Mouse (Mus musculus): Measurements from ENCODE around the gene Phb. TPM values are rescaled to one million over a fixed set of nuclear protein-coding genes. Genes with fewer than 3 reads are reported as not detected.

The Phb gene
- polyA plus RNA-seq, 1 experiment from 2014 or later, result 182 TPM

DNA sequence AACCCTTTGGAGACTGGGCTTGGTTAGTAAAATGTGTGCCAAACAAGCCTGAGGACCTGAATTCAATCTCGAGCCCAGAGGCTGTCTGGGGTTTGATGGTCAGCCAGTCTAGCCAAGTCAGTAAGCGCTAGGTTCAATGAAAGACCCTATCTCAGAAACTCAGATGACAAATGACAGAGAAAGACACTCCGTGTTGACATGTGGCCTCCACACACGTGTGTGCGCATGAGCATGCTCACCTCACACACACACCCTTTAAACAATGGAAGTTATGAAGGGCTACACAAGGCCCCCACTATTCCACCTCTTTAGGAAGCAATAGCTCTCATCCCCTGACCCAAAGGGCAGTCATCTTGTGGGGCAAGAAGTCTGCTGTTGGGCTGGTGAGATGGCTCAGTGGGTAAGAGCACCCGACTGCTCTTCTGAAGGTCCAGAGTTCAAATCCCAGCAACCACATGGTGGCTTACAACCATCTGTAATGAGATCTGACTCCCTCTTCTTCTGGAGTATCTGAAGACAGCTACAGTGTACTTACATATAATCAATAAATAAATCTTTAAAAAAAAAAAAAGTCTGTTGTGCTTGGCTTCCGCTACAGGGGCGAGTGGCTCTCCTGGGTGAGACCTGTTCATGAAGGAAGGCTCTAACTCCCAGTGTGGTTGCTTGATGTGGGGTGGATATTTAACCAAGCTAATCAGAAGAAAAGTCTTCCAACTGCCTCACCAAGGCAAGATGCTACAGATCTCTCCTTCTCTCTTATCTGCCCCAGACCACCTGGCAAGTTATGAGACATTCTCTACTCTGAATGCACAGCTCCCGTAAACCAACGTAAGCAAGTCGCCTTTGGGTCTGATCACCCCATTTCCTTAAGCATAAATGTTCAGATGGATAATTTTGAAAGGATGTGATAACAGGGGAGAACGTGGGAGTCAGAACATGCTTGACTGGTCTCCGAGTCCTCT is 34.3 kb downstream of the Phb start:
- no peak overlapping the region for H3K4me2 ChIP-seq (ENCODE audit: low read length)
- no peaks in the 10 kb centered on the region for H3K36me3 ChIP-seq (ENCODE audit: control insufficient read depth, insufficient read depth)
- 90% methylated on average over 13 of the region's 13 CpGs for WGBS
- no peaks in the 10 kb centered on the region for H3K4me1 ChIP-seq (replicated peaks; ENCODE audit: control insufficient read depth, insufficient read depth, low read length)
- no peak overlapping the region for H3K9ac ChIP-seq (replicated peaks; ENCODE audit: low read depth, low read length)
- no peaks in the 10 kb centered on the region for H3K27me3 ChIP-seq (replicated peaks; ENCODE audit: control insufficient read depth, insufficient read depth, low read length)
- no peaks in the 10 kb centered on the region for H3K9me3 ChIP-seq (ENCODE audit: control insufficient read depth, low read length)
- no peak overlapping the region for H3K27ac ChIP-seq (ENCODE audit: low read length)
- H3K4me3 ChIP-seq (replicated peaks; ENCODE audit: low read length), result no peak overlapping the region
- no peak for ATAC-seq

DNA sequence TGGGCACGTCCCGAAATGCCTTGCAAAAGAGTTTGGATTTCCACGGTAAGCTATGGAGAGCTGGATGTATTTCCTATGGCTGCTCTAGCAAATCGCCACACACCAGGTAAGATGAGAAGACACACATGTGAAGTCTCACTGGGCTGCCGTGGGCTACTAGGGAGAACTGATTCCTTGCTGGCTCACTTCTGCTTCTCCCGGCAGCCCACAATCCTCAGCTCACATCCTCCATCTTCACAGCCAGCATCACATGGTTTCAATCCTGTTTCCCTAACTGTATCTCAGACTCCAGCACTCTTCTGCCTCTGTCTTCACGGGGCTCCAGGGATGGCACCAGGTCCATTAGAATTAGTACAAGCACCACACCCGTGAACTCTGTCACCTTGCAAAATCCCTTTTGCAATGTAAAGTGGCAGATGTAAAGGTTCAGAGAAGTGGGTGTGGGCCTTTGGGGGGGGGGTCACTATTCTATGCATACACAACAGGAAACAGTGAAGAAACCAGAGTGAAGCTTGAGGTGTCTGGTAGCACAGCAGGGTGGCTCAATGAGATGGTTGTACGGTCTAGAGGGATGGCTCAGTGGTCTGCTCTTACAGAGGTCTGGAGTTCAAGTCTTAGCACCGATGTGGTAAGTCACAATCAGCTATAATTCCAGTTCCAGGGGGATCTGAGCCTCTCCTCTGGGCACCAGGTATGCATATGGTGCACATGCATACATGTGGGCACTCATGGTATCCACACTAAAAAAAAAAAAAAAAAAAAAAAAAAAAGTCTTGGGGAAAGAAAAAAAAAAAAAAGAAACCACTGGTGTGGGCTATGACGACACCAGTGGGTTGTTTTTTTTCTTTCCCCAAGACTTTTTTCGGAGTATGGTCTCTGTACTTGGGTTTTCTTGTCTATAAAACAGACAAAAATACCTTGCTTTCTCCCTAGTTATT is 37.5 kb downstream of the Phb start:
- ATAC-seq, result no peak
- Histone ChIP-seq H3K4me2 (ENCODE audit: low read length) (no peak overlapping the region), H3K4me1 (replicated peaks; ENCODE audit: control insufficient read depth, insufficient read depth, low read length) (no peaks in the 10 kb centered on the region), H3K9me3 (ENCODE audit: control insufficient read depth, low read length) (no peaks in the 10 kb centered on the region), H3K27me3 (replicated peaks; ENCODE audit: control insufficient read depth, insufficient read depth, low read length) (no peaks in the 10 kb centered on the region), H3K27ac (ENCODE audit: low read length) (no peak overlapping the region), H3K36me3 (ENCODE audit: control insufficient read depth, insufficient read depth) (no peaks in the 10 kb centered on the region), H3K4me3 (replicated peaks; ENCODE audit: low read length) (no peak overlapping the region), H3K9ac (replicated peaks; ENCODE audit: low read depth, low read length) (no peak overlapping the region)
- 94% methylated on average over 12 of the region's 12 CpGs for WGBS

DNA sequence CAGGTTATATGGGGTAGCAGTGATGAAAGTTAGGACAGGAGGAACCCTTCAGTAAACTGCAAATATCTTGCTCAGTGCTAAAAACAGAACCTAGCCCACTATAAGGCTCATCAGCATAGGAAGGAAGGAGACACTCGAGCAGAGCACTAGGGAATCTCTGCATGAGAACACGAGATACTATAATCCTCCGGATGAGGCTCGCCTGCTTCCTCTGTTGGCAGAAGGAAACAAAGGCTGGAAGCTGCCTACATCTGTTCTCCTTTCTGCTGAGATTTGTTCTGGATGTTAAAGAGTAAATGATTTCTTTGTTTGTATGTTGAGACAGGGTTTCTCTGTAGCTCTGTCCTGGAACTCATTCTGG is 38.2 kb downstream of the Phb start:
- H3K4me1 ChIP-seq (replicated peaks; ENCODE audit: control insufficient read depth, insufficient read depth, low read length), result no peaks in the 10 kb centered on the region
- no peak overlapping the region for H3K4me2 ChIP-seq (ENCODE audit: low read length)
- 77% methylated on average over 4 of the region's 4 CpGs for WGBS
- H3K27me3 ChIP-seq (replicated peaks; ENCODE audit: control insufficient read depth, insufficient read depth, low read length), result no peaks in the 10 kb centered on the region
- H3K9me3 ChIP-seq (ENCODE audit: control insufficient read depth, low read length), result no peaks in the 10 kb centered on the region
- no peak overlapping the region for H3K27ac ChIP-seq (ENCODE audit: low read length)
- no peak overlapping the region for H3K4me3 ChIP-seq (replicated peaks; ENCODE audit: low read length)
- H3K9ac ChIP-seq (replicated peaks; ENCODE audit: low read depth, low read length), result no peak overlapping the region
- H3K36me3 ChIP-seq (ENCODE audit: control insufficient read depth, insufficient read depth), result no peaks in the 10 kb centered on the region
- no peak for ATAC-seq

DNA sequence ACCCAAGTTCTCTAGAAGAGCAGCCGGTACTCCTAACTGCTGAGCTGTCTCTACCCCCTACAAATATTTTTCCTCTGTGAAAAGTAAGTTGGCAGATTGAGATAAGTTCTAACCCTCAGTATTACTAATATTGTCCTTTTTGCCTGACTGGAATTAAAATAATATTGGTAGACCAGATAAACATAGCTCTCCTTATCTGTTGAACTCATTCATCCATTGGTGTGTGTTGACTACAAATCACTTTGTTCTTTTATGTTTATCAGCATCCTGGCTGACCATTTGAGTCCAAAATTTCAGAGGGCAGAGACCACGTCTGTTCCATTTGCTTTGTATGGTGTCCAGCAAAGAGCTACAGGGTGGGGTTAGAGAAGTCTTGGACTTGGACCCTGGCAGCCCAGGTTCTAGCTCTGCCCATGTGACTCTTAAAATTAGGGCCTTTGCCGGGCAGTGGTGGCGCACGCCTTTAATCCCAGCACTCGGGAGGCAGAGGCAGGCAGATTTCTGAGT is 42.8 kb downstream of the Phb start:
- H3K27me3 ChIP-seq (replicated peaks; ENCODE audit: control insufficient read depth, insufficient read depth, low read length), result no peaks in the 10 kb centered on the region
- no peaks in the 10 kb centered on the region for H3K36me3 ChIP-seq (ENCODE audit: control insufficient read depth, insufficient read depth)
- ATAC-seq, result no peak
- H3K4me1 ChIP-seq (replicated peaks; ENCODE audit: control insufficient read depth, insufficient read depth, low read length), result peaks cover 8% of the 10 kb centered on the region
- no peak overlapping the region for H3K27ac ChIP-seq (ENCODE audit: low read length)
- no peaks in the 10 kb centered on the region for H3K9me3 ChIP-seq (ENCODE audit: control insufficient read depth, low read length)
- 92% methylated on average over 6 of the region's 6 CpGs for WGBS
- H3K4me3 ChIP-seq (replicated peaks; ENCODE audit: low read length), result no peak overlapping the region
- no peak overlapping the region for H3K9ac ChIP-seq (replicated peaks; ENCODE audit: low read depth, low read length)
- H3K4me2 ChIP-seq (ENCODE audit: low read length), result no peak overlapping the region

DNA sequence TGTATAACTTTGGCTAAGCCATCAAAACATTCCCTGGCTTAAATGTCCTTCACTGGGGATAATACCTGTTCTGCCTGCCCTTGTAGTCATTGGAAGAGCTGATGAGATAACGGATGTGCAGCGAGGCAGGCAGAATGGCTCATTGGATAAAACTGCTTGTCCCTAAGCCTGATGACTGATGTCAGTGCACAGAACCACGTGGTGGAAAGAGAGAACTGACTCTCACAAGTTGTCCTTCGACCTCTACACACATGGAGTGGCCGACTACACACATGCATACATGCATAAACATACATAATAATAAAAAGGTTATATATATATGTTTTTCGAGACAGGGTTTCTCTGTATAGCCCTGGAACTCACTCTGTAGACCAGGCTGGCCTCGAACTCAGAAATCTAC is 43.7 kb downstream of the Phb start:
- ATAC-seq, result no peak
- 77% methylated on average over 7 of the region's 7 CpGs for WGBS

DNA sequence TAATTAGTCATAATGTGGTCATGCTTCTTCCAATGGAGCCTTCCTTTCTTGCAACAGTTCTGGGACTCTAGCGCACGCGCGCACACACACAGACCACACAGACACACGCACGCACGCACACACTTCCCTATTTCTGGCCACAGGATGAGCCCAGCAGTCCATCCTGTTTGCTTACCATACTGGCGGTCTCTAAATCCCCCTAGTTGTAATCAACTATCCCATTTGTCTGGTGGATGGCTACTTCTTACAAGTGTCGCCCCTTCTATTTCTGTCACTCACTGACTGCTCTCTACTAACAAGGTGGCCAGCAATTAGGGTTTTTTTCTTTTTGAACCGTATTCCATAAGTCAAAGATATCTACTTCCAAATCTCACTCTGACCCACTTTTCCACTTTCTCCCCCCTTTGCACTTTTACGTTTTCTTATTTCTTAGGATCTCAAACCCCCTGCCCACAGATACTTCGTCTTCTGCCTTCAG is 45.4 kb downstream of the Phb start:
- peak; percentile 5; the same call in 1 of the 2 replicates for ATAC-seq
- Histone ChIP-seq H3K4me1 (replicated peaks; ENCODE audit: control insufficient read depth, insufficient read depth, low read length) (peaks cover 26% of the 10 kb centered on the region), H3K27ac (ENCODE audit: low read length) (peak overlapping the region; percentile 95), H3K9ac (replicated peaks; ENCODE audit: low read depth, low read length) (peak overlapping the region; percentile 96), H3K4me2 (ENCODE audit: low read length) (peak overlapping the region; percentile 95), H3K36me3 (ENCODE audit: control insufficient read depth, insufficient read depth) (no peaks in the 10 kb centered on the region), H3K4me3 (replicated peaks; ENCODE audit: low read length) (peak overlapping the region; percentile 91), H3K27me3 (replicated peaks; ENCODE audit: control insufficient read depth, insufficient read depth, low read length) (no peaks in the 10 kb centered on the region), H3K9me3 (ENCODE audit: control insufficient read depth, low read length) (no peaks in the 10 kb centered on the region)
- WGBS, result 34% methylated on average over 12 of the region's 12 CpGs

More for the DNA sequence above, 43.7 kb downstream of the Phb start:
- Histone ChIP-seq H3K9me3 (ENCODE audit: control insufficient read depth, low read length) (no peaks in the 10 kb centered on the region), H3K9ac (replicated peaks; ENCODE audit: low read depth, low read length) (no peak overlapping the region), H3K4me3 (replicated peaks; ENCODE audit: low read length) (no peak overlapping the region), H3K36me3 (ENCODE audit: control insufficient read depth, insufficient read depth) (no peaks in the 10 kb centered on the region), H3K27ac (ENCODE audit: low read length) (no peak overlapping the region), H3K27me3 (replicated peaks; ENCODE audit: control insufficient read depth, insufficient read depth, low read length) (no peaks in the 10 kb centered on the region), H3K4me1 (replicated peaks; ENCODE audit: control insufficient read depth, insufficient read depth, low read length) (peaks cover 17% of the 10 kb centered on the region), H3K4me2 (ENCODE audit: low read length) (no peak overlapping the region)

DNA sequence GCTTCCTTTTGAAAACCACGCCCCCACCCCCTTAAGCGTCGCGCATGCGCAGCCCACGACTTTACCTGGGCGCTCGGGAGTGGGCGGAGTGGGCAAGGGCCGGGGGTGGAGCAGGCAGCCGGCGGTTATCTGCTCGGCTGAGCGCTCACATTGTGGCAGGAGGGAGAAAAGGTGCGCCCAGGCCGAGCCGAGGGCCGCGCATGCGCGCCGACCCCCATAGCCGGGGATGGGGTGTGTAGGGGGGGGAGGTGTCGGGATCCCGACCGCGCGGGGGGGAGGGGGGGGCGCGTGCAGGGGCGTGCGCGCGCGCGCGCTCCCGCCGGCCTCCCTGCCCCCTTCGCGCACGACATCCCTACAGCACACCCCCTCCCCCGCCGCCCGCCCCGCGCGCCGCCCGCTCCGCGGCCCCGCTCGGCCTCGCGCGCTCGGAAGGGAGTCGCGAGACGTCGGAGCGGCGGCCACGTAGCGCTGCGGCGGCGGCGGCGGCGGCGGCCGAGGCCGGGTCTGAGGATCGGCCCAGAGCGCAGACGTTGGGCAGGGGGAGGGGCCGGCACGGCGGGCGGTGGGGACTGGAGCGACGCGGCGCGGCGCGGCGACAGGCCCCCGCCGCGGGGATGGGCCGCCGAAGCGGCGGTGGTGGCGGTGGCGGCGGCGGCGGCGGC is 45.9 kb downstream of the Phb start, which contains the start of gene Zfp652:
Gene Zfp652 (plus strand): TSS at position 111 of the 662 bp plus-strand sequence.
- H3K9ac ChIP-seq (replicated peaks; ENCODE audit: low read depth, low read length), result peak within 1 kb of the TSS; percentile 96
- H3K4me3 ChIP-seq (replicated peaks; ENCODE audit: low read length), result peak within 1 kb of the TSS; percentile 91
- H3K27me3 ChIP-seq (replicated peaks; ENCODE audit: control insufficient read depth, insufficient read depth, low read length), result no peaks in the 10 kb centered on the region
- ATAC-seq, result peak; percentile 92
- H3K9me3 ChIP-seq (ENCODE audit: control insufficient read depth, low read length), result no peaks in the 10 kb centered on the region
- peak within 1 kb of the TSS; percentile 95 for H3K4me2 ChIP-seq (ENCODE audit: low read length)
- no peaks in the 10 kb centered on the region for H3K36me3 ChIP-seq (ENCODE audit: control insufficient read depth, insufficient read depth)
- WGBS, result under 1% methylated on average over 38 of the region's 103 CpGs
- peak within 1 kb of the TSS; percentile 95 for H3K27ac ChIP-seq (ENCODE audit: low read length)
- peaks cover 26% of the 10 kb centered on the region for H3K4me1 ChIP-seq (replicated peaks; ENCODE audit: control insufficient read depth, insufficient read depth, low read length)

DNA sequence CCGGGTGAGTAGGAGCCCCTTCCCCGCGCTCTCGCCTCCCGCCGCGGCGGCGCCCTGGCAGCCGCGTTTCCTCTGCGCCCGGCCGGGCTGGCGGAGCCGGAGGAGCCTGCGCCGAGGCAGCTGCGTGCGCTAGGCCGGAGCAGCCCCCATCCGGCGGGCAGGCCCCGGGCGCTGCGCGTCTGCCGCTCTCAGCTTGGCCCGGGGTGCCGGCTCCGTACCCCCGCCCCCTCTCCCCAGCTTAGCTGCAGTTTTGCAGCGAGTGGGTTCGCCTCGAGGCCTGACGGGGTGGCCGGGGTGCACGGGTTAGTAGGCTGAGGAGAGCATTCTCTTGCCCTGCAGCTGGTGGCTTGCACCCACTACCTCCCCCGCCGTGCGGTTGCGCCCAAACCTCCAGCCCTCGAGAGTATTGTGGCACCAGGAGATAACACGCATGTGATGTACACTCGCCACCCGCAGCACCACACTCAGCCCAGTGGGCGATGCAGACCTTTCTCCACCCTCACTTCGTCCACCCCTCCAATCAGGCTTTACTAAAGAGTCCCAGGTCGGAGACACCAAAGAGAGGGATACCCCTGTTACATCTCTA is 46.6 kb downstream of the Phb start:
- peaks cover 26% of the 10 kb centered on the region for H3K4me1 ChIP-seq (replicated peaks; ENCODE audit: control insufficient read depth, insufficient read depth, low read length)
- peak overlapping the region; percentile 95 for H3K27ac ChIP-seq (ENCODE audit: low read length)
- H3K27me3 ChIP-seq (replicated peaks; ENCODE audit: control insufficient read depth, insufficient read depth, low read length), result no peaks in the 10 kb centered on the region
- H3K4me2 ChIP-seq (ENCODE audit: low read length), result peak overlapping the region; percentile 95
- peak overlapping the region; percentile 96 for H3K9ac ChIP-seq (replicated peaks; ENCODE audit: low read depth, low read length)
- peak; percentile 73 for ATAC-seq
- H3K9me3 ChIP-seq (ENCODE audit: control insufficient read depth, low read length), result no peaks in the 10 kb centered on the region
- H3K36me3 ChIP-seq (ENCODE audit: control insufficient read depth, insufficient read depth), result no peaks in the 10 kb centered on the region
- H3K4me3 ChIP-seq (replicated peaks; ENCODE audit: low read length), result peak overlapping the region; percentile 91
- under 1% methylated on average over 32 of the region's 49 CpGs for WGBS
